Mouse (Mus musculus): ENCODE measurements around the gene 1700057G04Rik. TPM values are rescaled to one million over a fixed set of nuclear protein-coding genes. Genes with fewer than 3 reads are reported as not detected.

The 1700057G04Rik gene
- polyA plus RNA-seq, 1 experiment, result not detected

DNA sequence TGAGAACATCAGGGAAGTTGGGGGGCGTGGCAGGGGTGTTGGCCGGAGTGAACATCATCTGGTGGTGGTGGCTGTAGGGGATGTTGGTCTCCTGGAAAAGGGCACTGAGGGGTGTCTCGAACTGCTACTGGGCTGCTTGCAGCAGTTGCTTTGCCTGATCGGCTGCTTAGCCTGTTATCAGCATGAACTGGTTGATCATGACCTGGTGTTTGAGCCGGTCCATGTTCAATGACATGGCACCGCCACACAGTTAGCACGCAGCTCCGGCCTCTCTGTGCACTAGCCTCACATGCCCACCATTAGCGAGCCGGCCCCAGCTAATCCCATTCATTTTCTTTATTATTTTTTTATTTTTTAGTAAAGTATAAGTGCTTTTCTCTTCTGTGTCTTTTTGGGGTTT is 25.7 kb downstream of the 1700057G04Rik start:
- WGBS, result 98% methylated on average over 10 of the region's 10 CpGs
- no peak overlapping the region for H3K27ac ChIP-seq (ENCODE audit: insufficient read depth, low read depth, low read length)
- TF ChIP-seq CTCF (IDR thresholded peaks at IDR 0.05; ENCODE audit: insufficient read depth, low read depth, low read length) (no peak), POLR2A (IDR thresholded peaks at IDR 0.05; ENCODE audit: insufficient read depth, low read depth, low read length) (no peak)
- no peaks in the 10 kb centered on the region for H3K4me1 ChIP-seq (ENCODE audit: control insufficient read depth, insufficient read depth, low read length)
- no peak overlapping the region for H3K4me3 ChIP-seq (ENCODE audit: insufficient read depth, low read depth, low read length)

GRCm38 (mm10) chr9:92335277-92335818 is 26.2 kb downstream of the 1700057G04Rik start:
- WGBS, result 91% methylated on average over 6 of the region's 6 CpGs

GRCm38 (mm10) chr9:92337063-92337462 is 27.9 kb downstream of the 1700057G04Rik start:
- Histone ChIP-seq H3K27ac (ENCODE audit: insufficient read depth, low read depth, low read length) (no peak overlapping the region), H3K4me3 (ENCODE audit: insufficient read depth, low read depth, low read length) (no peak overlapping the region), H3K4me1 (ENCODE audit: control insufficient read depth, insufficient read depth, low read length) (no peaks in the 10 kb centered on the region)
- 100% methylated on average over 1 of the region's 1 CpGs for WGBS
- TF ChIP-seq POLR2A (IDR thresholded peaks at IDR 0.05; ENCODE audit: insufficient read depth, low read depth, low read length) (no peak), CTCF (IDR thresholded peaks at IDR 0.05; ENCODE audit: insufficient read depth, low read depth, low read length) (no peak)

More at GRCm38 (mm10) chr9:92335277-92335818, 26.2 kb downstream of the 1700057G04Rik start:
- Histone ChIP-seq H3K27ac (ENCODE audit: insufficient read depth, low read depth, low read length) (no peak overlapping the region), H3K4me1 (ENCODE audit: control insufficient read depth, insufficient read depth, low read length) (no peaks in the 10 kb centered on the region), H3K4me3 (ENCODE audit: insufficient read depth, low read depth, low read length) (no peak overlapping the region)
- no peak for TF ChIP-seq POLR2A (IDR thresholded peaks at IDR 0.05; ENCODE audit: insufficient read depth, low read depth, low read length)
- TF ChIP-seq CTCF (IDR thresholded peaks at IDR 0.05; ENCODE audit: insufficient read depth, low read depth, low read length), result no peak

DNA sequence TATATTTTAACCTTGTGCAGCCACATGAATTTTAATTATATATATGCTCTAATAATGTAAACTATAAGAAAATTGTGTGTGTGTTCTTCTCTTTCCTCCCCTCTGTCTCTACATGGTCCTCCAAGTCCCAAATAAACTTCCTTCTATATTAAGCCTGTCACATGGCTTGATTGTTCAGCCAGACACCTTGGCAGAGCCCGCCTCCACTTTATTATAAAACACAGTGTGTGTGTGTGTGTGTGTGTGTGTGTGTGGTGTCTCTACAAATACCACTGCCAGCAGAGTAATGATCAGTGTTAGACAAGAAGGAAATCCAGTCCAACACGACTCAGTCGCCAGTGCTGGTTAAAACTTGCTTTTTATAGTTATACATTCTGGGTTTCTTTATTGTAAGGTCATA is 28.5 kb downstream of the 1700057G04Rik start:
- 84% methylated on average over 3 of the region's 3 CpGs for WGBS
- TF ChIP-seq CTCF (IDR thresholded peaks at IDR 0.05; ENCODE audit: insufficient read depth, low read depth, low read length) (no peak), POLR2A (IDR thresholded peaks at IDR 0.05; ENCODE audit: insufficient read depth, low read depth, low read length) (no peak)
- Histone ChIP-seq H3K27ac (ENCODE audit: insufficient read depth, low read depth, low read length) (no peak overlapping the region), H3K4me3 (ENCODE audit: insufficient read depth, low read depth, low read length) (no peak overlapping the region), H3K4me1 (ENCODE audit: control insufficient read depth, insufficient read depth, low read length) (no peaks in the 10 kb centered on the region)

GRCm38 (mm10) chr9:92338954-92339353 is 29.8 kb downstream of the 1700057G04Rik start:
- WGBS, result 90% methylated on average over 1 of the region's 1 CpGs
- TF ChIP-seq CTCF (IDR thresholded peaks at IDR 0.05; ENCODE audit: insufficient read depth, low read depth, low read length), result no peak
- no peak for TF ChIP-seq POLR2A (IDR thresholded peaks at IDR 0.05; ENCODE audit: insufficient read depth, low read depth, low read length)
- Histone ChIP-seq H3K4me3 (ENCODE audit: insufficient read depth, low read depth, low read length) (no peak overlapping the region), H3K27ac (ENCODE audit: insufficient read depth, low read depth, low read length) (no peak overlapping the region), H3K4me1 (ENCODE audit: control insufficient read depth, insufficient read depth, low read length) (no peaks in the 10 kb centered on the region)

DNA sequence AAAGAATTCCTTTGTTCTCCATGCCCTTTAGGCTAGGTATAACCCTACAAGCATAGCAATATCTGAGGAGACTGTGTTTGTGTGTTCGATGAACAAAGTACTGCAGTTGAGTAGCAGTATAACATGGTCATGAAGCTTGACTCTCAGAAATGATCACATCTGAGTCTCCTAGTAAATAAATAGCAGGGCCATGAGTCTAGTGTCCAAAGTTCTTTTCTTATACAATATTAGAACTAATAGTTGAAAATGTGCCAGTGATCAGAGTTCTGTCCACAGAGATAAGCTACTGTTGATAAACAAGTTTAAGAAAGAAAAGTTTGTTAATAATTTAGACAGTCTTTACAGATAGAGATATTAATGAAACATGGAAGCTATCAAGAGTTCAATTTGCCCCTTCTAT is 42.7 kb downstream of the 1700057G04Rik start:
- WGBS, result 100% methylated on average over 1 of the region's 1 CpGs

GRCm38 (mm10) chr9:92353306-92353705 is 44.1 kb downstream of the 1700057G04Rik start:
- no peak overlapping the region for H3K4me3 ChIP-seq (ENCODE audit: insufficient read depth, low read depth, low read length)
- no peaks in the 10 kb centered on the region for H3K4me1 ChIP-seq (ENCODE audit: control insufficient read depth, insufficient read depth, low read length)
- H3K27ac ChIP-seq (ENCODE audit: insufficient read depth, low read depth, low read length), result no peak overlapping the region
- WGBS, result 73% methylated on average over 3 of the region's 3 CpGs
- no peak for TF ChIP-seq POLR2A (IDR thresholded peaks at IDR 0.05; ENCODE audit: insufficient read depth, low read depth, low read length)

More for the DNA sequence above, 42.7 kb downstream of the 1700057G04Rik start:
- no peak for TF ChIP-seq POLR2A (IDR thresholded peaks at IDR 0.05; ENCODE audit: insufficient read depth, low read depth, low read length)
- Histone ChIP-seq H3K27ac (ENCODE audit: insufficient read depth, low read depth, low read length) (no peak overlapping the region), H3K4me1 (ENCODE audit: control insufficient read depth, insufficient read depth, low read length) (no peaks in the 10 kb centered on the region), H3K4me3 (ENCODE audit: insufficient read depth, low read depth, low read length) (no peak overlapping the region)

DNA sequence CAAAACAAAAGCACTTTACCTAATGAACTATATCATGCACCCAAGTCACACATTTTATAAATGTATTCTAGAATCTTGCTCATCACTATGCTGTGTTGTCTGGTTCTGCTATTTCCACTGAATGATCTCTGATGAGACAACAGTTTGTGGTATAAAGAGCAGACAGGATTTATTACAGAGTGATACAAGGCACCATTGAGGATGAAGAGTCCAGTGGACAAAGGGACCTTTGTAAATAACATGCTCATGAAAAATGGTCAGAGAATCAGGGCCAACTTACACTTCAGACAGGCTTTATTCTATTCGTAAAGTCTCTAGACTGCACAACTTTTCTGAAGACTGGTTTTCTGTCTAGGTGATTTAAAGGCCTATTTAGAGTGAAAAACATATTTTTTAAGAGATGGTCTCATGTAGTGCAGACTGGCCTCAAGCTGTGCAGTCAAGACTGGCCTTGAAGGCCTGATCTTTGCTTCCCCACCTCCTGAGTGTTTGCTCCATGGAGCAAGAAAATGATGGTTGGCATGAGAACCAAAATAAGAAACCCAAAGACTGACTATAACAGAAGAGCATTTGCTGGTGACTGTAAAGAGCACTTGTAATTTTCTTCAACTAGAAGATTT is 51.6 kb downstream of the 1700057G04Rik start:
- H3K4me1 ChIP-seq (ENCODE audit: control insufficient read depth, insufficient read depth, low read length), result no peaks in the 10 kb centered on the region
- no peak overlapping the region for H3K4me3 ChIP-seq (ENCODE audit: insufficient read depth, low read depth, low read length)
- no peak for TF ChIP-seq CTCF (IDR thresholded peaks at IDR 0.05; ENCODE audit: insufficient read depth, low read depth, low read length)
- no peak for TF ChIP-seq POLR2A (IDR thresholded peaks at IDR 0.05; ENCODE audit: insufficient read depth, low read depth, low read length)
- no peak overlapping the region for H3K27ac ChIP-seq (ENCODE audit: insufficient read depth, low read depth, low read length)
- 57% methylated on average over 1 of the region's 1 CpGs for WGBS

- Histone ChIP-seq H3K4me3 (ENCODE audit: insufficient read depth, low read depth, low read length) (no peak overlapping the region), H3K4me1 (ENCODE audit: control insufficient read depth, insufficient read depth, low read length) (no peaks in the 10 kb centered on the region), H3K27ac (ENCODE audit: insufficient read depth, low read depth, low read length) (no peak overlapping the region)
- WGBS, result 85% methylated on average over 2 of the region's 2 CpGs
- no peak for TF ChIP-seq POLR2A (IDR thresholded peaks at IDR 0.05; ENCODE audit: insufficient read depth, low read depth, low read length)
- no peak for TF ChIP-seq CTCF (IDR thresholded peaks at IDR 0.05; ENCODE audit: insufficient read depth, low read depth, low read length)
These were observed 54.3 kb downstream of the 1700057G04Rik start for GRCm38 (mm10) chr9:92363478-92363877.

Measured in olfactory bulb, adult 2 months (tissue).